Mouse (Mus musculus) brain, embryonic 14.5 days (tissue): ENCODE results near the gene Anxa9.

Experiments
- CTCF ChIP-seq: fragments of 200-500 bp; IDR thresholded peaks from 2 replicates; pipeline ENCODE4 v1.5.1; 2012; ENCODE audit warnings: inconsistent platforms, mild to moderate bottlenecking, moderate library complexity, borderline replicate concordance; ENCODE audit not compliant: insufficient read depth, insufficient read length; ENCODE audit errors: extremely low read depth
- POLR2A ChIP-seq: fragments of 200-500 bp; IDR thresholded peaks from 2 replicates; pipeline ENCODE4 v1.6.1; 2012; ENCODE audit warnings: mild to moderate bottlenecking, inconsistent platforms, borderline replicate concordance; ENCODE audit not compliant: poor library complexity, insufficient read depth, insufficient read length, severe bottlenecking; ENCODE audit errors: extremely low read depth

DNA sequence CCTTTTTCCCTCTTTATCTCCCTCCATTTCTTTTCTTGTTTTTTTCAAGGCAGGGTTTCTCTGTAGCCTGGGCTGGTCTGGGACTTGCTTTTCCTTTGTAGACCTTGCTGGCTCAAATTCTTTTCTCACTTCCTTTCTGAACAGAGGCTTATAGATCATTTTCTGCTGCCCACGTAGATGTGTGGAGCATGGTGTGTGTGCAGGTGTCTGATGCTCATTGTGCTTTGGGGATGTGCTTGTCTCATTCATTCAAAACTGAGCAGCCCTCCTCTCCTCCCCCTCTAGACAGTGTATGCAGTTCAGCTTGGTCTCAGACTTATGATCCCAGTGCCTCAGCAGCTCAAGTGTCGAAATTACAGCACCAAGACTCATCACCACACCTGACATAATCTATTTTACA is 12.1 kb upstream of the Anxa9 start:
- TF ChIP-seq POLR2A (no peak), CTCF (no peak)
